Mouse (Mus musculus): Measurements from ENCODE around the gene Fyn.

Gene Fyn

DNA sequence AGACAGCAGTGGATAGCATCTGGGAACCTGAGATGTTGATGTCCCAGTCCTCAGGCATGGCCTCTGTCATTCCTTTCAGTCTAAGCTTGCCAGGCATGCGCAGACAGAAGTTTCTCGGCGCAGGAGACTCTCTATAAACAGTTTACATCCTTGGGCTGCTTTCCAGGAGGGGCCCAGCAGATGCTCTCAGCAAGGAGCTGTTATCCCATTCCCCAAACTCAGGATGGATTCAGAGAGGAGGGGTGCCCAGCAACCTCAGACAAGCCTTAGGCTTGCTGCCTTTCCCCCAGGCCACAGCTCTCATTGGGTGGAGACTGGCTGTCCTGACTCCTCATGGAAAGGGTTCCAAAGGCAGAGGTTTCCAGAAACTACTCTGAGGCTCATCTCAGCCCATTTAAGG lies 242.6 kb downstream of the Fyn start:
- DNase-seq (ENCODE audit: low spot score in 2 of 2), result no peak

DNA sequence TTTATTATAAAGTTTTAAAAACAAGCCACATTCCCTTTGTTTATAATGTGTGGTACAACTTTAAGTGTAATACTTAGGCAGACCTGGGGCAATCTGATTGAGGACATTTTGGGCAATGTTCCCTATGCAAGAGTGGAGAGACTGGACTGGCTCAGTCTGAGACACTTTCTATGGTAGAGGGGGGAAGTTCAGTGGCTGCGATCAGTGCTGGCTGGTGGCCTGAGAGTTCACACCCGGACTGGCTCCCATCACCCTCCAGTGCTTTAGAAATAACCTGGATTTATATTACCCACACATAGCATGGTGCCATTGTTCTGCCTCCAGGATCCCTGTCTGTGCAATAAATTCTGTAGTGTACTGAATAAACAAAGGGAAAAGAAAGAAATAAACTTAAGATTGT lies 243.5 kb downstream of the Fyn start:
- DNase-seq (ENCODE audit: low spot score in 2 of 2), result no peak

DNA sequence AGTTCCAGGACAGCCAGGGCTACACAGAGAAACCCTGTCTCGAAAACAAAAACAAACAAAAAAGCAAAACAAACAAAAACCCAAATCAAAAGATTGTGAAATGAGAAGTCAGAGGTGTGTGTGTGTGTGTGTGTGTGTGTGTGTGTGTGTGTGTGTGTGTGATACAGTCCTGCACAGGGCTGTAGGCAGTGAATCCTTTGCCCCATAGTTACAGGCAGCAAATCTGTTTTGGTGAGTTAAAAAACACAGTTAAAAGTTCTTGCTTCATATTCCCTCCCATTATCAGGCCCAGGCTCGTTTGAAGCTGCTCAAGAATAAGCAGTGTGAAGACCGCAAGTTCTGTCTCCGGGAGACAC lies 244.0 kb downstream of the Fyn start, which contains the start of gene Traf3ip2:
Traf3ip2 (plus strand) TSS at position 302 of the 356 bp plus-strand sequence.
- no peak for DNase-seq (ENCODE audit: low spot score in 2 of 2)

DNA sequence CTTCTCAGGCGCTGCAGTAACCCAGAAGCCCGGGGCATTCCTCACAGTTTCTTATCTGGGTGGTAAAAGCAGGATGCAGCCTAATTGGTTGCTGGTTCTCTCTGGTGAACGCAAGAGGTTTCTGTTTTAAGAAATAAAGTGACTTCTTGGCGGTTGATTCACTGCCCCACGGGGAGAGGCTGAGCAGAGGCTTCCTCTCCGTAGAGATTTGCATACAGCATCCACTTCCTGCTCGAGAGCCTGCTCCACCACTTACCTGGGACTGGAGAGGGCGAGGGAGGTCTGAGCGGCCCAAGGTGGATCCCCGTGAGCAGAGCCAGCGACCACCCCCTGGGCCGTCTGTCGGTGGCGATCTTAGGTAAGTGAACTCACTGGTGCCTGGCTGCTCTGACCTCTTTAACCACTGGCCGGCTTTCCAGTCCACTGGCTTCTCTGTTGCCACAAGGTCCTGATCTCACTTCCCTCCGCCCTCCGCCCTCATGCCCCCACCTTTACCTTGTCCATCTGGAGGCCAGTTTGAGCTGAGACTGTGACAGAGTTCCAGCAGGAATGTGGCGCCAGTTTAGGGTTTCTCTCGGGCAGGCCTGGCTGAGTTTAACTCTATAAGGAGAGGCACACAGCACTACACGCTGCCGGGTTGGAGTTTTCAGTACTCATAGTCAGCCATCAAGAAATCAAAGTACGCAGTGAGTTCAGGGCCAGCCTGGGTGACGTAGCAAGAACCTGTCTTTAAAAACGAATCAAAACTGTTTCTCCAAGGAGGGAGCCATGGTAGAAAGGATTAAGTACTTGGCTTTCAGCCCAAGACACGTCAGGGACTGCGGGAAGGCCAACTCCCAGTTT lies 244.6 kb downstream of the Fyn start:
- DNase-seq (ENCODE audit: low spot score in 2 of 2), result no peak

DNA sequence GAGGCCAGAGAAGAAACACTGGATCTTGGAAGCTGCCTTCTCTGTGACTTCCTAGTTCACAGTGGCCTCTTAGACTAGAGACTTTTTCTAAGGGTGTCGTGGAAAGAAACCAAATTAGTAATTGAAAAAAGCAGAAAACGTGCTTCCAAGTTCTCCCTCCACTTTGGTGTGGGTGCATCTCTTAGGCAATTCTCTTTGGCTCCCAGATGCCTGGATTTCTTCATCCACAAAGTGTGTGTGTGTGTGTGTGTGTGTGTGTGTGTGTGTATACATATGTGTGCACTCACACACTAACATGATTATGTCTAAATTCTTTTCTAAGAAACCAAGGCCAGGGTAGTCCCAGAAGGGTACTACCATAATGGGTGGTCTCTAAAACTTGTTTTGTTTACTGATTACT lies 245.3 kb downstream of the Fyn start:
- no peak for DNase-seq (ENCODE audit: low spot score in 2 of 2)

DNA sequence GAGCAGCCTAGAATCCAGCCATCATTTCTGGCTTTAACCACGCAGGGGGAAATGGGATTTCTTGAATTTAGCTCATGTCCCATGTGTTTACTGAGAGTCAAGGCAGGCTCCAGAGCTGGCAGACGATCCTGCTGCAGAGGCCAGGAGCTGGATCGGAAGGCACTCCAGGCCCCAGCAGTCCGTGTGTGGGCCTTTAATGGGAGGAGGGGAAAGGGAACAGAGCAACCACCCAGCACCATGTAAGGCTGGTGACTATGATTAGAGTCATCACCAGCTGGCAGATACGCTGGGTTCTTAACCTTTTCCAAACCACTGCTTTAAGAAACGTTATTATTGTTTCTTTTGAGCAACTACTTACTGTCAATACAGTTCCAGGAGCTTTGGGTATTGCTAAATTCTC lies 246.0 kb downstream of the Fyn start:
- DNase-seq (ENCODE audit: low spot score in 2 of 2), result no peak
